Mouse (Mus musculus) hematopoietic stem cell, adult 5-6 weeks (primary cell): ENCODE measurements at regions not wholly inside any gene's neighbourhood (a gene's known extent, or its start where the extent isn't known, plus 50 kb on each side); places are given as distances from the start of the nearest gene placed in this dataset.
"Not testable (repeated sequence)": the region's sequence is repeated elsewhere in the genome, so short reads cannot be mapped to it uniquely, and the experiment has no call there.

Experiments
- ATAC-seq, 2 experiments: fragments of 125-278 bp in 1 of 2; replicated peaks in 1 of 2; 2 replicates each; pipeline ENCODE4 v1.8.0; 2016 to 2017; ENCODE audit warnings: inconsistent platforms in 2 of 2, mild to moderate bottlenecking in 2 of 2, moderate number of reproducible peaks in 2 of 2, low read depth in 1 of 2, moderate TSS enrichment in 1 of 2; ENCODE audit not compliant: low FRiP score in 2 of 2, poor library complexity in 2 of 2, severe bottlenecking in 2 of 2, insufficient read depth in 1 of 2, low TSS enrichment in 1 of 2

- ATAC-seq = no peak
Observed at GRCm38 (mm10) chr1:14109190-14109482, 1984.0 kb downstream of the 4930444P10Rik start.

DNA sequence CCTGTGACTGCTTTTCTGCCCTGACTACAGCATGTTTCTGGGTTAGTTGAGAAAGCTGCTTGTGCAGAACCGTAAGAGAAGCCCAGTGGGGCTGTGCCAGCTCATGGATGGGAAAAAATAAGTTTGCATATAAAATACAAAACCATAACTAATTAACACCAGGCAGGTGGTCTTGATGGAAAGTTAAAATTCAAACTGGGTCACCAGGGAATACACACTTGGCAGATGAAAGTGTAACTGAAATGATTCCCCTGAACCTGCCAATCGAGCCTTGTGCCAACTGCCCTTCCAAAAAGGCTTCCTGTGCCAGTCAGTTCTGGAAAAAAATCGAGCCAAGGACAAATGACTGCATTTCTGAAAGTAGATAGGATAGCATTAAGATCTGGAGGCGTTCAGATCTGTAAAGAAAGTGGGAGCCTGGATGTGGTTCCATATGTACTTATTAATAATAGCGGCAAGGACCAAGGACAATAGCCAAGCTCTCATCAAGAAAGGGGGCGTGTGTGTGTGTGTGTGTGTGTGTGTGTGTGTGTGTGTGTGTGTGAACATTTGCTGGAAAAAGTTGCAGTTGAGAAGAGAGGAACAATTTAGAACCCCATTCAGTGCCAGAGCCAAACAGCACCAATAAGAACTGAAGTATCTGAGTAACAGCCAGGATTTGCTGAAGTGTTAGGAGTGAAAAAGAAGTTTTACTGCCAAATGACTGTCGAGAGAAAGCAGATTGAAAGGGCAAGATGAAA, 1984.5 kb downstream of the 4930444P10Rik start:
- no peak for ATAC-seq

GRCm38 (mm10) chr1:14105521-14105920, 1987.6 kb downstream of the 4930444P10Rik start:
- not testable (repeated sequence) for ATAC-seq

GRCm38 (mm10) chr1:14104529-14104928, 1988.6 kb downstream of the 4930444P10Rik start:
- peak; percentile 46 to 48; a peak in 2 of 4 replicates for ATAC-seq

DNA sequence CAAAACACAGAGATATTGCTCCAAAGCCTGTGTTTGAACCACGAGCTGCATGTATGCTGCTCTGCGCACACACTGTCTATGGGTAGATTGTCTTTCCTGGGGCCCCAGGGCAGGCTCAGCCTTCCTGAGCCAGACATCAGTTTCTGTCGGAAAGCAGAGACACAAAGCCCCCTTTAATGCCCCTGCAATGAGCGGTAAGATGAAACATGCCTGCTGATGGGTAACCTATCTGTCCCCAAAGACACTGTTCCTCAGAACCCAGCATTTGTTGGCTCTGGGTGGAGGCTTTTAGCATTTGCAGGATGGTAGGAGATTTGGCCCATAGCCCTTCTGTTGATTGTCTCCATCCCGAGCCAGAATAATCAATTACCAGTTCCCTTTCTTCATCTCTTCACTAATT, 1994.1 kb downstream of the 4930444P10Rik start:
- no peak for ATAC-seq

DNA sequence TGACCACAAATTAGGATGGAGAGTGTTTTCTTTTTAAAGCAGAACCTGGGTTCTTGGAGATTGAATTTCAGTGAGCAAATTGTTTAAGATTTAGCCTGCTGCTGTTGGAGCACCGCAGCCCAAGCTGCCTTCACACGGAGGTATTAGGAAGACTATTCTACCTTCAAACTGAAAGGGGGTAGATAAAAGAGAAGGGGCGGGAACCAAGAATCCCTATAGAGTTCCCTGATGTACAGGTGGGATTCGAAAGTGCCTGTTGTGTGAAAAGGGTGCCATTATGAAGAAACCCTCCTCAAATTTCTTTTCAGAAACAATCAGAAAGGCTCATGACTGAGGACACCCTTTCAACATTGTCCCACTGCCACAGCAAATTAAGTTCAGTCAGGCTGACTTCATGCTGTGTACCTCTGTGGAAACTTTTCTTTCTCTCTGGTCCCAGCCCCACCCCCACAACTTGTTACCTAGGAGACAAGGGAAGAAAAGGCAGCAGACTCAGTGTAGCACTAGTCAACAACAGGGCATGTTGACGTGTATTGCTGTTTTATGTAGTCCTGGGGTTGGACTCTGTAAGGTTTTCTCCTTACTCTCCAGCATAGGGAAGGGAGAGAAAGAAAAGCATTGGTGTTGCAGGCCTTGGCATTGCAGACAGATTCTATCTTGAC, 1995.4 kb downstream of the 4930444P10Rik start:
- ATAC-seq = no peak

DNA sequence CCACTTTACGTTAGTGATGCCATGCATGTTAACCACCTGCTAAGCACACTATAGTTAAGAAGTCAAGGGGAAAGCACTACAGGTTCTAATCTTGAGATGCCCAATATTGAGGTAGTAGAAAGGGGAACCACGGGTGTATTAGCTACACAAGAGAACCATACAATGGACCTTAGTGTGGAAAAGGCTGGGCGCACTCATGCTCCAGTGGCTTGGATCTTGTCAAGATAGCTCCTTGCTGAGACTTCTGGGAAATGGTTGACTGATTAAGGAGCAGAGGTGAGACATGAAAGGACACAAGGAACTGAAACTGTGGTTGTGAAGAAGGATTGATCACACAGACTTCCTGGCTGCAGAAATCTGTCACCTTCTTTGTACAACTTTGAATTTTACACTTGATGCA, 2028.3 kb downstream of the 4930444P10Rik start:
- no peak for ATAC-seq

- no peak for ATAC-seq
Observed at GRCm38 (mm10) chr1:14036163-14036562, 2057.0 kb downstream of the 4930444P10Rik start.

DNA sequence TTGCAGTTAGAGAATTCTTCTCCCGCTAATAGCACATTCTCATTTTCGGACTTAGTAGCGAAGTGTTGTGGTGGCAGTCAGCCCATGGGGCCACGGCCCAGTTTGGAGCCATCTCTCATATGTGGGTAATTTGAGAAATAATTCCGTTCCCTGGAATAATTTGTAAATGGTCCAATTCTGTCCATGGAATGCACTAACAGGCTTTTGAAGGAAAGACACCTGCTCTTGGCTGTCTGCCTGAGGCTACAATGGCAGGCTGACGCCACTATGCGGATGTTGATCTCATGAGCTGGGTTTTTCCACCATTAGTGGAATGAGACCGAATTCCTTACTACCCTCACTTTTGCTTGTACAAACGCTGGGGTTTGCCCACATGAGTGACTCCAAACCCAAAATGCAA, 2081.6 kb downstream of the 4930444P10Rik start:
- ATAC-seq = no peak

DNA sequence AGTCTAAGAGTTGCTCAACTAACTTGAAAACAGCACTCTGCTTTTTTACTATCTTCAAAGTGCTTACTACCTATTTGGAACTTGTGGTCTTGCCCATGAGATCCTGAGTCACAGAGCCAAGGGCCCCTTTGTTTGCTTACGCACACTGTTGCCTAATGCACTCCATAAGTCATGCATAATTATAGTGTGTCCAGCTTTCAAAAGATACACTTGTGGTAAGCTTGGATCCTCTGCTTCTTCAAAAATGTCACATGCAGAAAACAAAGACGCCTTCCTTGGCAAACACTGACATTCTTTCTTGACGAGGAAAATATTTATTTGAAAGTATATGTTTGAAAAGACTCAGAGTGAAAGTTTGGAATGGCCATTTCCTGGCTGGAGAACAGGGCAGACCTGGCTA, 2082.3 kb downstream of the 4930444P10Rik start:
- ATAC-seq = no peak

DNA sequence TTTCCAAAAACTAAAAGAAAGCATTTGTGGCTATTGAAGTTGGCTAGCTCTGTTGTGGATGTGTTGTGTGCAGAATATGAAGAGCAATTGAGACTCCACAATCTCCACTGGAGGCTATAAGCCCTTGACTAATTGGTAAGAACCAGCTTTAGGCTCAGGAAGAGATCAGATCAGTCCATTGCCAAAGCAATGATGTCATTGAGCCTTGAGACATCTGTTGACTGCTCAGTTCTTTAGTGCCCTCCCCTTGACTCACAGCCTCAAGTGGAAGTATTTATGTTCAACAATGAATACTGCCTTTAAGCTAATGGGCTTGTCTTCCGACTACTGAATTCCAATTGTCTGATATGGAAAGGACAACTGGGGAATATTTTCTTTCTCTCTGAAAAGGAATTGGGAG, 2090.6 kb downstream of the 4930444P10Rik start:
- no peak for ATAC-seq

DNA sequence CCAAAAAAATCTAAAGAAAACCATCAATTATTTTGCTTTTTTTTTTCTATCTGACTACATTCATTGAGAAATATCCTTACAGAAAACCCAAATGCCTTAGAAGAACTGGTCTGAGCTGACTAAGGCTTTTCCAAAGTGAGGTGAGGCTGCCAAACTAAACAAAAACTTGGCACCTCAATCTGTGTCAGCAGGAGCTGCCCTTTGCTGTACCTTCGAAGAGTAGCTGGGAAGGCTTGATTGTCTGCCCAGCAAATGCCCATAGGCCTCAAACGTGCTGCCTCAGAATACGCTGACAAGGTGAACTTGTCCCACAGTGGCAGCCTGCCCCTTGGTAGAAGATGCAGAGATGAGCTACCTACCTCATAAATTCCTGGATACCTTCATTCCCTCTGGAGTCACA, 2091.7 kb downstream of the 4930444P10Rik start:
- ATAC-seq = no peak

- no peak for ATAC-seq
Observed at GRCm38 (mm10) chr1:14000605-14001395, 2092.3 kb downstream of the 4930444P10Rik start.

- ATAC-seq = no peak
Observed at GRCm38 (mm10) chr1:13998178-13998708, 2094.9 kb downstream of the 4930444P10Rik start.

- peak; percentile 97 for ATAC-seq
Observed at GRCm38 (mm10) chr1:13993825-13994509, 2099.2 kb downstream of the 4930444P10Rik start.

- no peak for ATAC-seq
Observed at GRCm38 (mm10) chr1:13992978-13993377, 2100.1 kb downstream of the 4930444P10Rik start.

- ATAC-seq = no peak
Observed at GRCm38 (mm10) chr1:13989360-13989759, 2103.8 kb downstream of the 4930444P10Rik start.

DNA sequence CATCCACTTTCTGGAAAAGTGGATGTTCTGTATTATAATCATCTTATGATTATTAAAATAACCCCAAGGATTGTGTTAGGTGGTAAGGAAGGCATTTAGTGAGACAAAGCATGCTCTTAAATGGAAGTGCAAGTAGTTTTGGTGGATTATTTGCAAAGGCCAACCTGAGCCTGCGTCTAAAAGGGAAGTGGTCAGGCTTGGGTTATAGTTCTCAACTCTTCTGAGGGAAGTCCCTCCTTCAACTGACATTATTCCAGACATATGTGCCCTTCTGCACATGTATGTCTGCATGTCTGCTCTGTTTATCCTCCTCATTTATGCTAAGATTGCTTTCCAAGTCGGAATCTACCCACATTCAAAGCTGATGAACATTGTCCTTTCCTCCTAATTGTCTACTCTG, 2108.3 kb downstream of the 4930444P10Rik start:
- ATAC-seq = no peak
